Mouse (Mus musculus): ENCODE data around the gene Diexf.

Diexf gene

DNA sequence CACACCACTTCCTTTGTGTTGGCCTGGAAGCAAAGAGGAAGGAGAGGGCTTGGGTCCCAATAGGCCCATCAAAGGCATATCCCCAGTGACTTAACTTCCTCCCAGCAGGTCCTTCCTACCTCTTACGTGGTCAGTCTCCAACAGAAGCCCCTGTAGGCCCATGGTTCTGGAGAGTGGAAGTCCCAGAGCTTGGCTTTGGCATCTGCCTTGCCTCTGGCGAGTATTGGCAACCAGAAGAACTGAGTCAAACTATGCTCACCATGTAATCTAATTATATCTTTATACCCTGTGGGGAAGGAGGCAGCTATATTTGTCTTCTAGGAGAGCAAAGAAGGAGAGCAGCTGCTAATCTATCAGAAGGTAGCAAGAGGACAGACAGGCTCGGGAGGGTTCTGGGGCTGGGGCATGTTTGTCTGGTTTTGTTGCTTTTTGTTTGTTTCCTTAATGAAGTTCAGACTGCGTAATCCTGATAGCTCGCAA lies 44.5 kb downstream of the Diexf start:
- no peak for DNase-seq

GRCm38 (mm10) chr1:193084016-193084415 lies 46.1 kb downstream of the Diexf start:
- no peak for DNase-seq

- DNase-seq: no peak
Measured at GRCm38 (mm10) chr1:193083051-193083450, 47.0 kb downstream of the Diexf start.

DNA sequence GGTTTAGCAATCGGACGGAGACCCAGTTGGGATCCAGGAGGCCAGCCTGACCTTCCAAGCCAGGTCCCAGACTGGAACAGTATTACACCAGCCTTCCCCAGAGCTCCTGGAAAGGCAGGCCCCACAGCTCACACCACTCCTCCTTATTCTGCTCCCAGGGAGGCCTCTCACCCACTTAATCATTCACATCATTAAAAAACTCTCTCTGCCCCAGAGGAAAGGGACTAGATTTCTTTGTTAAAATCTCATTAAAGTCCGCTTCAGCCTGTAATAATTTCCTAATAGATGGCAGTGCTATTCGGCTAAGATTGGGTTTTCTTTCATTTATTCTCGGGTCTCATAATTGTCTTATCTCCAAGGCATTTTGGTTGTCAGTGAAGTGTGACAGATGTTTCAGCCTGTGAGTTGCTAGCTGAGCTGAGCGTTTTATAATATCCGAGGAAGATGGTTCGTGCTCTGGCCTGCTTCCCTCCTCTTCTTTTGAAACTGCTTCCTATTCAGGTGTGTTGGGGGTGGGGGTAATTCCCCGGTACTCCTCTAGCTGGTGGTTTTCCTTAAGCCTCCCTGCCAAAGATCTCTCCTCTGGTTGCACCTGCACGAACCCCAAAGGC lies 47.7 kb downstream of the Diexf start:
- DNase-seq: no peak

- DNase-seq: no peak
Measured at GRCm38 (mm10) chr1:193062618-193063017, 67.5 kb downstream of the Diexf start.

GRCm38 (mm10) chr1:193060167-193060566 lies 69.9 kb downstream of the Diexf start:
- no peak for DNase-seq

DNA sequence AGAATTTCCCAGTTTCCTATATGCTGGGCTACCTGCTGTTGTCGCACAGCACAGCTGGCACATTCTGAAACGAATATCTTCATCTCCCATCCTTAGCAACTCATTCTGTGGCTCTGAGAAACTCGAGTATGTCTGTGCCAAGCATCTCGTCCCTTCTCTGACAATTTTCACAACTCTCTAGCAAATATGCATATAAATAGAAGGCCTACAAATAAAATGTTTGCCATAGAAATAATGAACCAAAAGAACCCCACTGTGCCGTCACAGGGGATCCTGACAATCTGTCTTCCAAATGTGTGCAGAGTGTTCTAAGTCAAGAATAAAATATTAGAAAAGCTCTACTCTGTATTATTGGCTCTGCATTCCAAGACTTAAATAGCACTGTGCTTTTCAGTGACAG lies 70.5 kb downstream of the Diexf start:
- DNase-seq: no peak

GRCm38 (mm10) chr1:193054401-193054800 lies 75.7 kb downstream of the Diexf start:
- DNase-seq: no peak

GRCm38 (mm10) chr1:193053065-193053464 lies 77.0 kb downstream of the Diexf start:
- DNase-seq: no peak

DNA sequence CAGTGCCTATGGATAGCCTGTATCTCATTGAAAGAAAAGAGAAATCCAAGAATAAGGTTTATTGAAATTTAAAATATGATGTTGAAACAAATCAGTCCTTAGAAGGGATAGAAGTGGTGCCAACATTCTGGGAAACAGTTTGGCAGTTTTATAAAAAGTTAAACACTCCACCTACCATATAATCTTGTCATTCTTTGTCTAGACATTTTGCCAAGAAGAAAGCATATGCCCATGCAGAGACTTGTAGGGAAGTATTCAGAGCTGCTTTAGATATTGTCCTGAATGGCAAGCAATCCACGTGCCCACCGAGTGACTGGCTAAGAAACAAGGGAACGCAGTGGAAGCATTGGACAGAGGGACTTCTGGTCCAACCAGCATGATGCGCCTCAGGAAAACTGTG lies 82.5 kb downstream of the Diexf start:
- DNase-seq: no peak

DNA sequence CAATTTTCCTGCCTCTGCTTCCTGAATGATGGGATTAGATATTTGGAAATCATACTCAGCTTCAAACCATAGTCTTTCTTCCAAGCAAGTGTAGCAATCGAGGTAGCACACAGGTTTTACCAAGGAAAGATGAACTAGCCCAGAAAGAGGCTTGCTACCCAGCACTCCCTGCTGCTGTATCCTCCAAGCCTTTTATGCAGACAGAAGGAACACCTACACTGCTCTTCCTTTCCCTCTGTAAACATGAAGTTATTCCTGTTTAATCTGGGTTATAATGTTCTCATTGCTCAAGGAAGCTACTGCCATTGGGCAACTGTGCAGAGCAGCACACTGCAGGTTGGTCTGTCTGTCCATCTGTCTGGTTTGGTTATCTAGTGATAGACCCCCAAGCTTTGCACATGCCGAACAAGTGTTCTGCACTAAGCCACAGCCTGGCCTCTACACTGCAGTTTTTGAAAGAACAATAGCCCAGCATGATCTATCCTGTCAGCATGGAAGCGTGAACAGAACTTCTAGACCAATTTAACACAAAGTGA lies 87.2 kb downstream of the Diexf start:
- DNase-seq: no peak
